Mouse (Mus musculus) forebrain, embryonic 16.5 days (tissue): ENCODE measurements around the gene Odf4. TPM values are rescaled to one million over a fixed set of nuclear protein-coding genes. Genes with fewer than 3 reads are reported as not detected.

Source experiments
- polyA plus RNA-seq: library from polyadenylated mRNA; unstranded; fragments of >200 nt; fragmentation: Nextera tagmentation; extraction: Ambion mirVana; gene quantifications from 2 replicates; pipeline ENCODE4 v1.2.1, GENCODE M21; 2015

Odf4 gene
- polyA plus RNA-seq, 1 experiment from 2014 or later: 0.35 TPM

Other genes starting within 250 kb of the Odf4 start
- 136 and 141 TPM in 2 replicates for gene Myh10, start 235.5 kb downstream of the Odf4 start, polyA plus RNA-seq
- gene Ndel1, start 55.2 kb downstream of the Odf4 start, polyA plus RNA-seq: 96.8 and 100 TPM in 2 replicates
- not detected in 2 replicates for gene Rnf222, start 38.5 kb downstream of the Odf4 start, polyA plus RNA-seq
- gene Rpl26, start 25.5 kb downstream of the Odf4 start, polyA plus RNA-seq: 554 and 607 TPM in 2 replicates
- gene Arhgef15, start 30.4 kb upstream of the Odf4 start, polyA plus RNA-seq: 8.2 and 12.8 TPM in 2 replicates
- 0.86 and 1.0 TPM in 2 replicates for gene Slc25a35, start 41.0 kb upstream of the Odf4 start, polyA plus RNA-seq
- gene Rangrf, start 48.1 kb upstream of the Odf4 start, polyA plus RNA-seq: 28.9 and 34.5 TPM in 2 replicates
- 21.7 and 24.7 TPM in 2 replicates for gene Pfas, start 81.4 kb upstream of the Odf4 start, polyA plus RNA-seq
- gene Ctc1, start 88.8 kb upstream of the Odf4 start, polyA plus RNA-seq: 70.1 and 79.1 TPM in 2 replicates
- gene Aurkb, start 118.6 kb upstream of the Odf4 start, polyA plus RNA-seq: 56.7 and 68.2 TPM in 2 replicates
- 11.4 and 12.3 TPM in 2 replicates for gene Borcs6, start 132.6 kb upstream of the Odf4 start, polyA plus RNA-seq
- gene Tmem107, start 143.7 kb upstream of the Odf4 start, polyA plus RNA-seq: 43.7 and 48.4 TPM in 2 replicates
- 217 and 259 TPM in 2 replicates for gene Vamp2, start 161.4 kb upstream of the Odf4 start, polyA plus RNA-seq
- gene Per1, start 168.1 kb upstream of the Odf4 start, polyA plus RNA-seq: 11.8 and 12.1 TPM in 2 replicates
- 0.26 and 0.67 TPM in 2 replicates for gene Hes7, start 193.3 kb upstream of the Odf4 start, polyA plus RNA-seq
- gene 9130213A22Rik, start 195.5 kb upstream of the Odf4 start, polyA plus RNA-seq: 0.39 and 0.71 TPM in 2 replicates
- 2.8 and 3.5 TPM in 2 replicates for gene Aloxe3, start 198.8 kb upstream of the Odf4 start, polyA plus RNA-seq
- gene Alox12b, start 229.9 kb upstream of the Odf4 start, polyA plus RNA-seq: 0.12 TPM in 1 of 2 replicates, not detected in the other